8 mouse cellular contexts compared by ENCODE assay signal in the genomic region with DNA sequence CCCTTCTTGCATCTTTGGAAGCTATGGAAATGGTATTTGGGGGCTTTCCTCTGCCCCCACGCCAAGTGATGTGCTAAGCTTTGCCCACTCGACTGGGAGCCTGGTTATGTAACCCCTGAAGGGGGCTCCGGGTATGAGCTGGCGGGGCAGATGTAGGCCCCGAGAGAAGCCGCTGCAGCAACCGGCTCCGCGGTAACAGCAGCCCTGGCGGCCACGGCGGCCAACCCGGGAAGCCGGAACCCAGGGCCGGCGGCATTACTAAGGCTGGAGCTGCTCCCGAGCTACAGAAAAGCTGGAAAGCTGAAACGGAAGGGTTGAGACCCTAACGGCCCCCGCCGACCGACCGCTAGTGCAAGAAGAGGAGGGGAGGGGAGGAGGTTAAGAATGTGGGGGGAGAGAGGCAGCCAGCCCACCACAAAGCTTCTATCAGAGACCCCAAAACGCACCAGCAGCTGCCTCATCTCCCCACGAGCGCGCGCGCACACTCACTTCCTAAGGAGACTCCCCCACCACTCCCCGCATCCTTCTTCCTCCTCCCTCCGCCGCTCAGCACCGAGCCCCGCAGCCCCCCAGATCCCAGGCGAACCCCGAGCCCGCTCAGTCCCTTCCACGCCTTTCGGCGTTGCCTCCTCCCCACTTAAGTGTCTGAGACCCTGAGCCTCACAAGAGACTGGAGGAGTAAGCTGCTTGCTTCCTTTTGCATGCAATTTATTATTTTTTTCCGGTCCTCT. TPM values are rescaled to one million over a fixed set of nuclear protein-coding genes. Genes with fewer than 3 reads are reported as not detected.
DNase-seq lines count a peak whose midpoint lies in the region; ATAC-seq and TF ChIP-seq lines count a peak whose summit lies in the region.

No protein-coding gene starts in this region.

- TF ChIP-seq CTCF in small intestine, adult 2 months (IDR thresholded peaks at IDR 0.05; ENCODE audit: extremely low read depth, insufficient read length, insufficient replicate concordance, low read depth, low read length), result no peak

- no peak for DNase-seq in ES-E14 (ENCODE audit: low read depth, low spot score)
- peak; percentile 50 to 69 for DNase-seq in adrenal gland, postnatal 36 days
- DNase-seq in forebrain, embryonic 10.5 days (ENCODE audit: extremely low spot score, low spot score), result peak; percentile 67
- peak; percentile 39 for DNase-seq in left cerebral cortex, postnatal 4 days

- intact Hi-C loops in left cerebral cortex, postnatal 4 days (cut with DNase I), result no loop called here

- H3K9ac ChIP-seq in ES-E14 (ENCODE audit: insufficient read depth, low read depth, low read length, poor library complexity, severe bottlenecking), result peak overlapping the region; percentile 75
- peak overlapping the region; percentile 70 for H3K9ac ChIP-seq in hindbrain, embryonic 13.5 days

- 0 out of 2 replicates have a peak overlapping the region, but pooled peaks have one; percentile 33 for H3K27ac ChIP-seq in ES-E14 (ENCODE audit: insufficient read depth, low read depth, low read length, poor library complexity, severe bottlenecking)
- H3K27ac ChIP-seq in forebrain, embryonic 10.5 days, result peak overlapping the region; percentile 96
- H3K27ac ChIP-seq in hindbrain, embryonic 13.5 days, result peak overlapping the region; percentile 88
- peak overlapping the region; percentile 17; the same call in 1 of the 2 replicates for H3K27ac ChIP-seq in small intestine, adult 2 months (ENCODE audit: insufficient read depth, low read depth, low read length)

- peaks cover 11% of the 10 kb centered on the region; the same call in 1 of the 2 replicates for H3K36me3 ChIP-seq in ES-E14 (ENCODE audit: control insufficient read depth, insufficient read depth, low read length, poor library complexity, severe bottlenecking)
- peaks cover 14% of the 10 kb centered on the region for H3K36me3 ChIP-seq in forebrain, embryonic 10.5 days (replicated peaks)
- no peaks in the 10 kb centered on the region for H3K36me3 ChIP-seq in hindbrain, embryonic 13.5 days
- H3K36me3 ChIP-seq in small intestine, adult 2 months (ENCODE audit: control insufficient read depth, insufficient read depth, low read length), result no peaks in the 10 kb centered on the region

- WGBS in forebrain, embryonic 10.5 days, result under 1% methylated on average over 41 of the region's 41 CpGs
- WGBS in hindbrain, embryonic 13.5 days, result under 1% methylated on average over 41 of the region's 41 CpGs
- 1% methylated on average over 38 of the region's 41 CpGs for WGBS in small intestine, adult 2 months

- no peak for ATAC-seq in hindbrain, embryonic 13.5 days (ENCODE audit: low FRiP score)
- peak; percentile 42; the same call in 1 of the 2 replicates for ATAC-seq in megakaryocyte progenitor cell, adult 5-6 weeks (replicated peaks; ENCODE audit: poor library complexity)
- no peak for ATAC-seq in erythroid progenitor cell, adult 5-6 weeks (replicated peaks; ENCODE audit: low FRiP score, poor library complexity, severe bottlenecking)

- in situ Hi-C loops in ES-E14 (cut with MboI; ENCODE audit: low sequenced_read_pairs in 2 of 2, unreplicated experiment in 2 of 2), result no loop called here

- H3K4me3 ChIP-seq in ES-E14 (ENCODE audit: insufficient read depth in 1 of 2, low read depth in 1 of 2, low read length in 2 of 2, poor library complexity in 1 of 2, severe bottlenecking in 1 of 2), result peak overlapping the region; percentile 77 to 80
- H3K4me3 ChIP-seq in forebrain, embryonic 10.5 days, result peak overlapping the region; percentile 68
- H3K4me3 ChIP-seq in hindbrain, embryonic 13.5 days, result peak overlapping the region; percentile 66
- peak overlapping the region; percentile 84 for H3K4me3 ChIP-seq in small intestine, adult 2 months (ENCODE audit: low read depth, low read length)

- no peaks in the 10 kb centered on the region for H3K27me3 ChIP-seq in forebrain, embryonic 10.5 days (ENCODE audit: poor library complexity, severe bottlenecking)
- H3K27me3 ChIP-seq in hindbrain, embryonic 13.5 days, result 0 out of 2 replicates have a peak, but pooled peaks cover 4% of the 10 kb centered on the region
- no peaks in the 10 kb centered on the region for H3K27me3 ChIP-seq in small intestine, adult 2 months (ENCODE audit: control insufficient read depth, insufficient read depth, low read length)

- H3K9me3 ChIP-seq in ES-E14 (ENCODE audit: control insufficient read depth, insufficient read depth, low read depth, low read length), result no peaks in the 10 kb centered on the region
- H3K9me3 ChIP-seq in forebrain, embryonic 10.5 days, result no peaks in the 10 kb centered on the region
- no peaks in the 10 kb centered on the region for H3K9me3 ChIP-seq in hindbrain, embryonic 13.5 days

- H3K4me2 ChIP-seq in hindbrain, embryonic 13.5 days, result peak overlapping the region; percentile 87

- TF ChIP-seq POLR2A in small intestine, adult 2 months (IDR thresholded peaks at IDR 0.05; ENCODE audit: low read depth, low read length), result peak; percentile 13; the same call in 1 of the 2 replicates

- H3K4me1 ChIP-seq in ES-E14 (ENCODE audit: control insufficient read depth in 2 of 2, insufficient read depth in 2 of 2, low read length in 2 of 2, poor library complexity in 1 of 2), result peaks cover 10% of the 10 kb centered on the region in 2 experiments
- peaks cover 80% of the 10 kb centered on the region for H3K4me1 ChIP-seq in forebrain, embryonic 10.5 days
- H3K4me1 ChIP-seq in hindbrain, embryonic 13.5 days (replicated peaks), result peaks cover 67% of the 10 kb centered on the region
- peaks cover 8% of the 10 kb centered on the region for H3K4me1 ChIP-seq in small intestine, adult 2 months (ENCODE audit: control insufficient read depth, insufficient read depth, insufficient read length, low read length)

TF ChIP-seq in ES-E14, 5 proteins besides CTCF, POLR2A, EP300 and RAD21:
- TF ChIP-seq CHD2 (IDR thresholded peaks at IDR 0.05; ENCODE audit: low read depth, low read length), result no peak
- no peak for TF ChIP-seq ZNF384 (IDR thresholded peaks at IDR 0.05; ENCODE audit: low read depth, low read length)
- TF ChIP-seq MAFK (IDR thresholded peaks at IDR 0.05; ENCODE audit: insufficient read depth, low read depth, low read length), result no peak
- no peak for TF ChIP-seq HCFC1 (IDR thresholded peaks at IDR 0.05; ENCODE audit: borderline replicate concordance, insufficient read depth, low read length)
- no peak for TF ChIP-seq ZC3H11A (IDR thresholded peaks at IDR 0.05; ENCODE audit: borderline replicate concordance, low read depth, low read length)

RNA-seq across cellular contexts. Expression of gene Kdm2b, which starts 1.4 kb away (rescaled TPM):
- total RNA-seq in ES-E14 (2012; rRNA removed), result 66.1 and 68.6 TPM in 2 replicates
- total RNA-seq in adrenal gland, postnatal 36 days (2021), result 10 to 100 TPM; 13.4 to 14.7 TPM
- polyA plus RNA-seq in forebrain, embryonic 10.5 days (2016; fragmentation: Nextera tagmentation; extraction: Ambion mirVana), result 83.3 and 83.4 TPM in 2 replicates
- 101 and 104 TPM in 2 replicates for polyA plus RNA-seq in hindbrain, embryonic 13.5 days (2015; fragmentation: Nextera tagmentation; extraction: Ambion mirVana)
- 100 to 1,000 TPM; 140 to 144 TPM for total RNA-seq in left cerebral cortex, postnatal 4 days (2021)
- 60.0 and 60.4 TPM in 2 replicates for total RNA-seq in megakaryocyte progenitor cell, adult 5-6 weeks (2015)
- 49.0 and 75.4 TPM in 2 replicates for total RNA-seq in megakaryocyte progenitor cell, adult 5-6 weeks (2017)
- 8.6 and 12.0 TPM in 2 replicates for polyA plus RNA-seq in small intestine, adult 2 months (2012; rRNA removed)
- 7.5 and 13.0 TPM in 2 replicates for total RNA-seq in erythroid progenitor cell, adult 5-6 weeks (2015; ENCODE audit: low replicate concordance)
- total RNA-seq in erythroid progenitor cell, adult 5-6 weeks (2017; ENCODE audit: low replicate concordance), result 13.0 and 14.9 TPM in 2 replicates

RNA-seq across cellular contexts. Expression of gene Orai1, which starts 26.7 kb away (rescaled TPM):
- 20.0 and 33.4 TPM in 2 replicates for total RNA-seq in ES-E14 (2012; rRNA removed)
- total RNA-seq in adrenal gland, postnatal 36 days (2021), result 10 to 100 TPM in 1 of 2 experiments, 1 to 10 TPM in 1; 9.2 to 12.3 TPM
- polyA plus RNA-seq in forebrain, embryonic 10.5 days (2016; fragmentation: Nextera tagmentation; extraction: Ambion mirVana), result 6.9 and 7.9 TPM in 2 replicates
- 11.8 and 12.3 TPM in 2 replicates for polyA plus RNA-seq in hindbrain, embryonic 13.5 days (2015; fragmentation: Nextera tagmentation; extraction: Ambion mirVana)
- 10 to 100 TPM; 13.2 to 14.2 TPM for total RNA-seq in left cerebral cortex, postnatal 4 days (2021)
- 66.5 and 68.6 TPM in 2 replicates for total RNA-seq in megakaryocyte progenitor cell, adult 5-6 weeks (2015)
- 13.5 and 20.8 TPM in 2 replicates for total RNA-seq in megakaryocyte progenitor cell, adult 5-6 weeks (2017)
- polyA plus RNA-seq in small intestine, adult 2 months (2012; rRNA removed), result 70.0 and 133 TPM in 2 replicates
- total RNA-seq in erythroid progenitor cell, adult 5-6 weeks (2015; ENCODE audit: low replicate concordance), result 5.0 and 24.3 TPM in 2 replicates
- total RNA-seq in erythroid progenitor cell, adult 5-6 weeks (2017; ENCODE audit: low replicate concordance), result 3.5 and 4.0 TPM in 2 replicates

RNA-seq across cellular contexts. Expression of gene Morn3, which starts 58.6 kb away (rescaled TPM):
- 0.62 and 0.63 TPM in 2 replicates for total RNA-seq in ES-E14 (2012; rRNA removed)
- not detected for total RNA-seq in adrenal gland, postnatal 36 days (2021)
- polyA plus RNA-seq in forebrain, embryonic 10.5 days (2016; fragmentation: Nextera tagmentation; extraction: Ambion mirVana), result 0.26 and 0.33 TPM in 2 replicates
- polyA plus RNA-seq in hindbrain, embryonic 13.5 days (2015; fragmentation: Nextera tagmentation; extraction: Ambion mirVana), result 0.65 and 1.5 TPM in 2 replicates
- total RNA-seq in left cerebral cortex, postnatal 4 days (2021), result not detected
- not detected in 2 replicates for total RNA-seq in megakaryocyte progenitor cell, adult 5-6 weeks (2015)
- not detected in 2 replicates for total RNA-seq in megakaryocyte progenitor cell, adult 5-6 weeks (2017)
- not detected in 2 replicates for polyA plus RNA-seq in small intestine, adult 2 months (2012; rRNA removed)
- not detected in 2 replicates for total RNA-seq in erythroid progenitor cell, adult 5-6 weeks (2015; ENCODE audit: low replicate concordance)
- total RNA-seq in erythroid progenitor cell, adult 5-6 weeks (2017; ENCODE audit: low replicate concordance), result not detected in 2 replicates

Comparison
In these comparisons a context has a peak if more than half of its experiments do, and no peak if none do; other contexts are left out.
1. H3K27ac ChIP-seq: peak in every context shown above with its lines; median percentile 96 in forebrain, embryonic 10.5 days; 88 in hindbrain, embryonic 13.5 days; 33 in ES-E14; 17 in small intestine, adult 2 months.